Mouse (Mus musculus) cortical plate, adult 2 months (tissue): Measurements from ENCODE around the gene Ptma.

Experiments used
- CTCF ChIP-seq: fragments of 200-500 bp; IDR thresholded peaks from 2 replicates; pipeline ENCODE4 v1.5.1; 2011; ENCODE audit warnings: mild to moderate bottlenecking, control low read depth, low read length; ENCODE audit not compliant: insufficient read depth; ENCODE audit errors: extremely low read depth
- POLR2A ChIP-seq: fragments of 200-500 bp; IDR thresholded peaks from 2 replicates; pipeline ENCODE4 v1.6.1; 2011; ENCODE audit warnings: mild to moderate bottlenecking, low read length, control low read depth; ENCODE audit not compliant: insufficient read depth; ENCODE audit errors: extremely low read depth

GRCm38 (mm10) chr1:86503906-86504696 is 22.4 kb upstream of the Ptma start:
- TF ChIP-seq CTCF = peak; percentile 25; the same call in 1 of the 2 replicates
- peak; percentile 69 for TF ChIP-seq POLR2A
